Mouse (Mus musculus): ENCODE results near the gene Plpp3. TPM values are rescaled to one million over a fixed set of nuclear protein-coding genes. Genes with fewer than 3 reads are reported as not detected.

Gene Plpp3
- polyA plus RNA-seq, 1 experiment = 44.4 TPM

DNA sequence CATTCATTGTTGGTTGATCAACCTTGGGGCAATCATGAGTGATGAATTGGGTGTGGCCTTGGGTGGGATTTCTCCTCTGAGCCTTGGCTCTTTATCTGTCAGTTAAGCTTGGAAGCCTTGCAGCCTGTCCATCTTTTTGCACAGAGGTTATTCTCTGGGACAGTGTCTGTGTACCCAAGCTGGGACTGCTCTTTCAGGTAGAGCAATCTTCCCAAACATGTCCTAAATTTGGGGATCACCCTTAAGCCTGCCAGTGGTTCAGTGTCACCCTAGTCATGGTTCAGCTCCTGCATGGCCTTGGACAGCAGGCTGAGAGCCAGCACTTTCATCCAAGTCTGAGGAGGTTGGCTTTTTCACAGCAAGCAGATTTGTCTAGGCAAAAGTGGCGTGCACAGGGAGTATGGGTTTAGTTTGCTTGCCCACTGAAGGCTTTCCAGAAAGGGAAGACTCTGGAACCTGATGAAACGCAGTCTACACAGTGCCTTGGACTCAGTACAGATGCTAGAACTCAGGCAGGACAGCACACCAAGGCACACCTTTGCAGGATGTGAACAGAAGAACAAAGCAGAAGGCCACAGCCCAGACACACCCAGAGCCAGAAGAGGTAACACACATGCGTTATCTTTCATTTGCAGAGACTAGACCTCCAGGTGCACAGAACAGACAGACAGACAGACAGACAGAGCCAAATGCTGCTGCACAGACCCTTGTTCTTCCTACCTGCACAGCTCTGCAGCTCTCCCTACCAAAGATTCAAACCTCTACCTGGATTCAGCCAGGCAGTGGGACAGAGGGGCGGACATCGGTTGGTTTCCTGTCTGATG lies 66.2 kb downstream of the Plpp3 start:
- no peak overlapping the region for H3K27ac ChIP-seq (ENCODE audit: insufficient read depth, low read length)
- no peak for TF ChIP-seq CTCF (IDR thresholded peaks at IDR 0.05; ENCODE audit: borderline replicate concordance, insufficient read depth, low read length)
- TF ChIP-seq POLR2A (IDR thresholded peaks at IDR 0.05; ENCODE audit: low read depth, low read length) = no peak
- peaks cover 8% of the 10 kb centered on the region; the same call in 1 of the 2 replicates for H3K4me1 ChIP-seq (ENCODE audit: control insufficient read depth, insufficient read depth, low read length)
- H3K4me3 ChIP-seq (ENCODE audit: insufficient read depth, low read length) = no peak overlapping the region

DNA sequence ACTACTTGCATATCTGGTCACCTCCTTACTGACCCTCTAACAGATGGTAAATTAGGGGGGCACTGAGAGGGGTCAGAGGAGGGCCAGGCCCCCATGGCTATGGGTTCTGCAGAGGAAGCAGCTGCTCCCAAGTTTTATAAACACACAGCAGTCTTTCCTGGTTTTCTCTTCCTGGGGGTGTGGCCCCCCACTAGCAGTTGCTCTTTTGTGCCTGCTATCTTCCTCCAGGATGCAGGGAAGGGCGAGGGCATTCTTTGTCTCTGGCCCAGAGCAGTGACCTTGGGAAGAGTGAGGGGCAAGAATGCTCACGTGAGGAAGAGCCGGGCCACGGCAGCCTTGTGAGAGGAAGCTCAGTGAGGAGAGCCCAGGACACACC lies 66.8 kb downstream of the Plpp3 start:
- H3K4me1 ChIP-seq (ENCODE audit: control insufficient read depth, insufficient read depth, low read length) = peaks cover 8% of the 10 kb centered on the region; the same call in 1 of the 2 replicates
- no peak overlapping the region for H3K27ac ChIP-seq (ENCODE audit: insufficient read depth, low read length)
- H3K4me3 ChIP-seq (ENCODE audit: insufficient read depth, low read length) = no peak overlapping the region
- no peak for TF ChIP-seq CTCF (IDR thresholded peaks at IDR 0.05; ENCODE audit: borderline replicate concordance, insufficient read depth, low read length)
- no peak for TF ChIP-seq POLR2A (IDR thresholded peaks at IDR 0.05; ENCODE audit: low read depth, low read length)

DNA sequence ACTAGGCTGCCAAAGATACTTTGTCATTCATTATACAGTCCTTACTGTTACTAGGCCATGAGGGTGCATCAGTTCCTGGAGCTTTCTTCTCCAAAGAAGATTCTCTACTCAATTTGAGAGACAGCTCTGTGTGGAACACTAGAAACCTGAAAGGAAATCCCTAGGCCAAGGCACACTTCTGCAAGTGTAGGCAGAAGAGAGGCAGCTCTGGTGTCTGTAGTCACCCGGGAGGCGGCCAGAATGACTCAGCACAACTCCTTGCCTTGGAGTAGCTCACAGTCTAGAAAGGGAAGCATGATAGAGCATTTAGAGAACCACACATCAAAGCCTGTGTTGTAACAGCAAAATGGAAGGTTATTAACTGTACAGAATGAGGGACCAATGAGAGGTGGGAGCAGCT lies 68.4 kb downstream of the Plpp3 start:
- Histone ChIP-seq H3K4me3 (ENCODE audit: insufficient read depth, low read length) (no peak overlapping the region), H3K4me1 (ENCODE audit: control insufficient read depth, insufficient read depth, low read length) (peaks cover 8% of the 10 kb centered on the region; the same call in 1 of the 2 replicates), H3K27ac (ENCODE audit: insufficient read depth, low read length) (peak overlapping the region; percentile 88)
- TF ChIP-seq CTCF (IDR thresholded peaks at IDR 0.05; ENCODE audit: borderline replicate concordance, insufficient read depth, low read length) = no peak
- TF ChIP-seq POLR2A (IDR thresholded peaks at IDR 0.05; ENCODE audit: low read depth, low read length) = no peak

DNA sequence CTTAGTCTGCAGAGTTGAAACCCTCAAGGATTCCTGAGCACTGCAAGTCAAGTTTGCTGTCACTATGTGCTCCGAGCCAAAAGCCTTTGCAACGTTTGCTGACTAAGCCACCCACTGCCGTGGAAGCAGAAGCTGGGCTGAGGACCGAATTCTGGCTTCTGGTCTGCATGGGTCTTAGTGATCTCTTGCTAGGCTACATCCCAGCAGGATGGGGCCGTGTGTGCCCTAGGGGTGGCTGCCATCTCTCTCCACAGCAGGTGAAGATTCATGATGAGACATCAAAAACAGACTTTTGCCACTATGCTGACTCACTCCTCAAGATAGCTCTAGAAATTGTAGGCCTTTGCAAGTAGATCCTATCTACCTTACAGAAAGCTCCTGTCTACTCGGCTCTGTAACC lies 69.2 kb downstream of the Plpp3 start:
- no peak for TF ChIP-seq POLR2A (IDR thresholded peaks at IDR 0.05; ENCODE audit: low read depth, low read length)
- TF ChIP-seq CTCF (IDR thresholded peaks at IDR 0.05; ENCODE audit: borderline replicate concordance, insufficient read depth, low read length) = no peak
- Histone ChIP-seq H3K27ac (ENCODE audit: insufficient read depth, low read length) (peak overlapping the region; percentile 88), H3K4me3 (ENCODE audit: insufficient read depth, low read length) (no peak overlapping the region), H3K4me1 (ENCODE audit: control insufficient read depth, insufficient read depth, low read length) (peaks cover 8% of the 10 kb centered on the region; the same call in 1 of the 2 replicates)

DNA sequence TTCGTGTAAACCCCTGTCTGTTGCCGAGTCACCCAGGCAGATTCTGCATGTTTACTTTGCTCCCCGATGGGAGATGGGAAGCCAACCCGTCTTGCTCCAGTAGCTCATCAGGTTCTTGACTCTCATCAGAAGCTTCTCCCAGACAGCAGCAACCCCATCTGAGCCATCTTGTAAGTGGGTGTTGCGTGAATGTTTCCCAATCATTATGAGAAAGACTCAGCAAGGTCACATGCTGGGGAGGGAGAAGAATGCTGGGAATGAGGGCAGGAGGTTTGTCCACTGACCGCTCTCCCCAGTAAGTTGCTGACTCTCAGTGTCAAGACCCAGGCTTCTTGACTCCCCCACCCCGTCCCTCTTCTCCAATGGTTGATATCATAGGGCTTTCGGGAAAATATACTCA lies 73.0 kb downstream of the Plpp3 start:
- peaks cover 8% of the 10 kb centered on the region; the same call in 1 of the 2 replicates for H3K4me1 ChIP-seq (ENCODE audit: control insufficient read depth, insufficient read depth, low read length)
- H3K4me3 ChIP-seq (ENCODE audit: insufficient read depth, low read length) = no peak overlapping the region
- TF ChIP-seq POLR2A (IDR thresholded peaks at IDR 0.05; ENCODE audit: low read depth, low read length) (no peak), CTCF (IDR thresholded peaks at IDR 0.05; ENCODE audit: borderline replicate concordance, insufficient read depth, low read length) (no peak)
- no peak overlapping the region for H3K27ac ChIP-seq (ENCODE audit: insufficient read depth, low read length)

DNA sequence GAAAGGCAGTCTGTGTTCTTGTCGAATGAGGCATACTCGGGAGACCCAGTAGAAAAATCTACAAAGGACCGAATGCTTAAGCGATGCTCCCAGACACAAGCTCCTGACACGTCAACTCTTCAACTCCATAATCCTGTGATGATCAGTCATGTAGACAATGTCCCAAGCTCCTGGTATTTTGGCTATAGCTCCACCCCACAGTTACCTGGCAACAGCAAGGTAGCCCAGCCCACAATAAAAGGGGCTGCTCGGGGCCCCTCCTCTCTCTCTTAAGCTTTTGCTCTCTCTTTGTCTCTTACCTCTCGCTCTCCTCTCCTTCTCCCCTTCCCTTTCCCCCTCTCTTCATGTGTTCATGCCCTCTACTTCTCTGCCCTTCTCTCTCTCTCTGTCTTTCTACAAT lies 83.1 kb downstream of the Plpp3 start:
- H3K4me1 ChIP-seq (ENCODE audit: control insufficient read depth, insufficient read depth, low read length) = no peaks in the 10 kb centered on the region
- no peak overlapping the region for H3K27ac ChIP-seq (ENCODE audit: insufficient read depth, low read length)
- no peak overlapping the region for H3K4me3 ChIP-seq (ENCODE audit: insufficient read depth, low read length)
- TF ChIP-seq CTCF (IDR thresholded peaks at IDR 0.05; ENCODE audit: borderline replicate concordance, insufficient read depth, low read length) (no peak), POLR2A (IDR thresholded peaks at IDR 0.05; ENCODE audit: low read depth, low read length) (no peak)

DNA sequence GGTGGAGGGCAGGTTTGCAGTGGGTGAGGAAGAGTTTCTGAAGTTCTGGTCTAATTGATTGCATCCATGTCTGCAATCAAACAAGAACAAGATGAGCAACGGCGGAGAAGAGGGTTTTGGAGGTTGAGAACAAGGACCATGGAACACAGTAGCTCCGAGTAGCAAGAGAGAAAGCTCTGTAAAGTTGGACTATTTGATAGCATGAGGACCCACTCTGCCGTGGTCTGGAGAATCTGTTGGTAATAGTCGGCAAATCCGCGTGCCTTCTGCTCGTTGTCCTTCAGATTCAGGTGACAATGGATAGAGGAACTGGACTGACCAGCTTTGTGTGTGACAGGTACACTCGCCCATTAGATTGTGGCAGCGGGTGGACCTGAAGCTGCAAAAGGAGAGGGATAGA lies 87.8 kb downstream of the Plpp3 start:
- Histone ChIP-seq H3K27ac (ENCODE audit: insufficient read depth, low read length) (no peak overlapping the region), H3K4me1 (ENCODE audit: control insufficient read depth, insufficient read depth, low read length) (peaks cover 3% of the 10 kb centered on the region; the same call in 1 of the 2 replicates), H3K4me3 (ENCODE audit: insufficient read depth, low read length) (no peak overlapping the region)
- TF ChIP-seq POLR2A (IDR thresholded peaks at IDR 0.05; ENCODE audit: low read depth, low read length) (no peak), CTCF (IDR thresholded peaks at IDR 0.05; ENCODE audit: borderline replicate concordance, insufficient read depth, low read length) (no peak)

DNA sequence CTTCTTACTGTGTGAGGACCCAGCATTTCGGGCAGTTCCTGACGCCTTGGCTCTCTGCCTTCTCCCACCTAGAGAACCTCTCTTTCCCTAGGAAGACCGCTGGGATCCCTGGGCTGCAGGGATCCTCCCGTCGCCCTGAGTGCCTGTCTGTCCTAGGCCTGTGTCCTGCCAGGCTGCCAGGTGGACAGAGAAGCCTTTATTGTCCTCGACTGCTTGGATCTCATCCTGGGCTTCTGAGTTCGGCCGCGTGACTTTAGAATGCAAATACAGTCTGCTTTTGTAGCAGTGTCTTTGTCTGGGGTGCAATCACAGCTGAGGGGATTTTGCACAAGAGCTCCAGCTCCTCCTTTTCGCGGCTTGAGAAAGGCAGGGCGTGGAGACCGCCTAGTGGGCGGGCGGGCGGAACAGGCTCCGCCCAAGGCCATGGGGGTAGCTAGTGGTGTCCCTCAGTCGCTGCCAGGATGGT lies 88.4 kb downstream of the Plpp3 start:
- H3K4me1 ChIP-seq (ENCODE audit: control insufficient read depth, insufficient read depth, low read length) = peaks cover 3% of the 10 kb centered on the region; the same call in 1 of the 2 replicates
- no peak for TF ChIP-seq CTCF (IDR thresholded peaks at IDR 0.05; ENCODE audit: borderline replicate concordance, insufficient read depth, low read length)
- peak; percentile 21; the same call in 1 of the 2 replicates for TF ChIP-seq POLR2A (IDR thresholded peaks at IDR 0.05; ENCODE audit: low read depth, low read length)
- H3K4me3 ChIP-seq (ENCODE audit: insufficient read depth, low read length) = 0 out of 2 replicates have a peak overlapping the region, but pooled peaks have one; percentile 1
- no peak overlapping the region for H3K27ac ChIP-seq (ENCODE audit: insufficient read depth, low read length)

DNA sequence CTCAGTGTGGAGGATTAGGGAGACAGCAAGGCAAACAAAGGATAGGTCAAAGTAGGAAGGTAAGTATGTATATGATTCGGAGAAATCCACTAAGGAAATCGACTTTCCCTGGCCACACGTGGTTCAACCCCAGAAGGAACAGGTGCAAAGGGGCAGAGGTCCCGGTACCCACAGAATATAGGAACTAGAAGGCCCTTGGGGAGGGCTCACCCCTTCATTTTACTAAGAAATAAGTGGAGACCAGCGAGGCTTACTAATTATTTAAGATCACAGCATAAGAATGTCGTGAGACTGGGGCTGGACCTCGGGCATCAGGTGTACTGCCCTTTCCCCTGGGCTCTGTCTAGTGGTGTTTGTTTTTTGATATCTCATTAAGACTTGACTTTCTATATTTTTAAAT lies 89.2 kb downstream of the Plpp3 start:
- peaks cover 3% of the 10 kb centered on the region; the same call in 1 of the 2 replicates for H3K4me1 ChIP-seq (ENCODE audit: control insufficient read depth, insufficient read depth, low read length)
- no peak overlapping the region for H3K27ac ChIP-seq (ENCODE audit: insufficient read depth, low read length)
- H3K4me3 ChIP-seq (ENCODE audit: insufficient read depth, low read length) = no peak overlapping the region
- TF ChIP-seq CTCF (IDR thresholded peaks at IDR 0.05; ENCODE audit: borderline replicate concordance, insufficient read depth, low read length) = no peak
- no peak for TF ChIP-seq POLR2A (IDR thresholded peaks at IDR 0.05; ENCODE audit: low read depth, low read length)

DNA sequence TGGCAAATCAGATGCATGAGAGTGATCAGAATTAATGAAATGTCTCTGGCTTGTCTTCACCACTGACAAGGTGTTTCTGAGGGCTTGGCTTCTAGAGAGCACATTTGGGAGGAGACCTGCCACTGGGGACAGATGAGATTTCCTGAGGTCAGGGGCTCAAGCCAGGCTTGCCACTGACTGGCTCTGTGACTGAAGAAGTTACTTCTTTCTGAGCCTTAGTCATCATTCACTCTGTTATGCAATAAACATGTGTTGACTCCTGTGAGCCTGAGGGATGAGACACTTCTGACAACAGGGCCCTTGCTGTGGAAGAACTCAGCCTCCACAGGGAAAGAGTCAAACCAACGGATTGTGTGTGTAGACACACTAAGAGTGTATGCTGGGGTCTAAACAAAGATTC lies 91.0 kb downstream of the Plpp3 start:
- Histone ChIP-seq H3K4me3 (ENCODE audit: insufficient read depth, low read length) (no peak overlapping the region), H3K27ac (ENCODE audit: insufficient read depth, low read length) (no peak overlapping the region), H3K4me1 (ENCODE audit: control insufficient read depth, insufficient read depth, low read length) (peaks cover 3% of the 10 kb centered on the region; the same call in 1 of the 2 replicates)
- TF ChIP-seq CTCF (IDR thresholded peaks at IDR 0.05; ENCODE audit: borderline replicate concordance, insufficient read depth, low read length) (no peak), POLR2A (IDR thresholded peaks at IDR 0.05; ENCODE audit: low read depth, low read length) (no peak)
